Mouse (Mus musculus): Measurements from ENCODE around the gene Nrsn2.

DNA sequence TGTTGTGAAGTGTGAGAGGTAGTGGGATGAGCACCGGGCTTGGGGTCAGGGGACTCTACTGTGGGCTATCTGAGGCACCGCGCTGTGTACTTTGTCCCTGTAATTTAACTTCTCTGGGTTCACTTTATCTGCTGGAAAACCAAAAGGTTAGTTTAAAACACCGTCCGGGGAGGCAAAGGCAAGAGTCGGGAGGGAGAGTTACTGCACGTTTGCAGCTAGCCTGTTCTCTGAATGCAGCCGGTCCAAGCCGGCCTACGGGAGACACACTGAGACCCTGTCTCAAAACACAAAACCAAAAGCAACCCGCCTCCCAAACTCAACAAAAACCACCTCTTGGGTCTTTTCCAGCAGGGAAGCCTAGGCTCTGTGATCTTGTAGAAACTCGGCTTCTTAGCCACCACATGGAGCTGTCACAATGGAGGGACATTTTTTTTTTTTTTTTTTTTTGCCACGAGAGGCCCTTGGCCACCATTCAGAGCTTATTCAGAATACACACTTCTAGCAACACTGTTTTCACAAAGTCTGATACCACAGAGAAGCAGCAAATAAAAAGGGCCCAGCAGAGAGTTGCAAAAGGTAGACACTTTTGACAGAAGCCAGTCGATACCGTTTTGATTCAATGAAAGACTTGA lies 36.2 kb upstream of the Nrsn2 start:
- TF ChIP-seq CTCF (IDR thresholded peaks at IDR 0.05; ENCODE audit: low read depth) (no peak), EP300 (IDR thresholded peaks at IDR 0.05; ENCODE audit: low read depth) (no peak)

Data from liver, postnatal 0 days (tissue).